Mouse (Mus musculus): ENCODE results near the gene Ube2j1. TPM values are rescaled to one million over a fixed set of nuclear protein-coding genes. Genes with fewer than 3 reads are reported as not detected.

Gene Ube2j1
- polyA plus RNA-seq, 1 experiment from 2014 or later: 42.2 TPM

DNA sequence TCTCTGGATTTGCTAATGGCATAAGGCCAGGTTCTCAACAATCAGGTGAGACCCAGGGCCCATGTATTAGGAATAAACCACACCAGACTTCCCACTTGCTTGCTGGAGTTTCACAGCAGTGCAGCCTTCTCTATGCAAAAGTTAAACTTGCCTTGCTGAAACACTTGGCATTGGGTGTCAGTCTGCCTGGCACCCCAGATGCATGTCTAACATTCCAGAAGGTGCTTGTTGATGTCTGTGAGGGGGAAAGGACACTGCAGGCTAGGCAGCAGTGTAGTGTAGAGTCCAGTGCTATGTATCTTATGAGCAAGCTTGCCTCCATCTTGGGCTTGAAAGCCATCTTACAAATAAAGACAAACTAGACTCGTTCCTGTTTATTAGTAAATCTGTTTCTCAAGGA lies 25.1 kb downstream of the Ube2j1 start:
- no peak for DNase-seq (ENCODE audit: low spot score)
- 80% methylated on average over 1 of the region's 1 CpGs for WGBS

DNA sequence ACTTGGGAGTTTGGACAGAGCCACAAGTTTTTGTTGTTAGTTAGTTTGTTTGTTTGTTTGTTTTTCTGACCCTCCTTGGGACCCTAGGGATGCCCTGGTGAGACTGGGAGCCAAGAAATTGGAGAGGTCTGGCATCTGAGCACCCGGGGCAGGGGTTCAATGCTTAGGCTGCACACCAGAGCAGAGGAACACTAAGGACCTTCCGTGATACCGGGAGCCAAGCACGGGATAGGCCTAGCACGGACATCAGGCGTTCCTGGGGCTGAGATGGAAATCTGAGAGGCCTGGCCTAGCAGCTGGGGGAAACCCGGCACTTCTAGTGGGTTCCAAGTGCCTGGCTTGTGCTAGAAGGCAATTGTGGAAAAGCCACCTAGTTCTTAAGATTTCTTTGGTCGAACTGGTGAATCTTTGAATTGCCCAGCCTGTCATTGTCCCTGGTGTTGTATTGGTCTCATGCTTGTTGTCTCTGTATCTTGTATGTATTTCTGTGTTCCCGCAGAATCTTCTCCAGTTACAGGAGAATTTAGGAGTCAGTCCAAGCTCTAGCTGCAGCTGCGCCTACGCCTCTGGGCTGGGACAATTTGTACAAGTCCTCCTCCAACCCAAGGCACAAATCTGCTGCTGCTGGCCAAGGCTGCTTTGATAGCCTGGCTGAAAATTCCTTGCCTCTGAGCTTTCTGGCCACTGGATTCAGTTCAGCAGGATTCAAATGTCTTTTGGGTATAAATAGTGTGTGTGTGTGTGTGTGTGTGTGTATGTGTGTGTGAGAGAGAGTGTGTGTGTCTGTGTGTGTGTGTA lies 26.9 kb downstream of the Ube2j1 start:
- H3K27ac ChIP-seq (replicated peaks; ENCODE audit: low read depth, low read length): no peak overlapping the region
- no peaks in the 10 kb centered on the region for H3K4me1 ChIP-seq (ENCODE audit: control insufficient read depth, insufficient read depth, low read length)

More for the DNA sequence above, 25.1 kb downstream of the Ube2j1 start:
- Histone ChIP-seq H3K9me3 (ENCODE audit: control insufficient read depth, low read length) (no peaks in the 10 kb centered on the region), H3K4me1 (ENCODE audit: control insufficient read depth, insufficient read depth, low read length) (no peaks in the 10 kb centered on the region), H3K9ac (ENCODE audit: low read length) (no peak overlapping the region), H3K4me3 (ENCODE audit: low read depth, low read length) (no peak overlapping the region), H3K27me3 (ENCODE audit: control insufficient read depth, insufficient read depth, low read length) (no peaks in the 10 kb centered on the region), H3K36me3 (ENCODE audit: control insufficient read depth, insufficient read depth, low read length) (no peaks in the 10 kb centered on the region), H3K27ac (replicated peaks; ENCODE audit: low read depth, low read length) (no peak overlapping the region), H3K4me2 (ENCODE audit: low read depth, severe bottlenecking) (no peak overlapping the region)
- no peak for ATAC-seq (ENCODE audit: insufficient number of reproducible peaks, low FRiP score, low TSS enrichment, low read depth)

DNA sequence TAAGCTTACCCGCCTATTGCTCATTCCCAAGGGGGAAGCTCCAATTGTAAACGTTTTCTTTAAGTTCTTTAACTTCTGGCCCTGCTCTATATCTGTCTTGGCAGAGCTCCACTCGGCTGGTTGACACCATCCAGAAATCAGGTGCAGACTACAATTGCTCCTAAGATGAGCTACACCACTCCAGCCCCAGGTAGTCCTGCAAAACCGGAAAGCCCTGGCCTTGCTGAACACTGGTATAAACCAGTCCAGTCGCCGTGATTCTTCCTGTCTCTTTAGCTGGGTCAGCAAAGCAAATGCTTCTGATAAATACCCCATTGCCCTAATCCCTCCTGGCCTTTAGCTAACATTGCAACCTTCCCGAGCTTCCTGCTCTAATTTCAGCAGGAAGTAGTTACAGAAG lies 29.9 kb downstream of the Ube2j1 start:
- no peaks in the 10 kb centered on the region for H3K4me1 ChIP-seq (ENCODE audit: control insufficient read depth, insufficient read depth, low read length)
- no peak for DNase-seq (ENCODE audit: low spot score)
- WGBS: 51% methylated on average over 7 of the region's 7 CpGs
- no peak overlapping the region for H3K4me2 ChIP-seq (ENCODE audit: low read depth, severe bottlenecking)
- H3K27me3 ChIP-seq (ENCODE audit: control insufficient read depth, insufficient read depth, low read length): no peaks in the 10 kb centered on the region
- no peak overlapping the region for H3K4me3 ChIP-seq (ENCODE audit: low read depth, low read length)
- H3K27ac ChIP-seq (replicated peaks; ENCODE audit: low read depth, low read length): no peak overlapping the region
- no peak for ATAC-seq (ENCODE audit: insufficient number of reproducible peaks, low FRiP score, low TSS enrichment, low read depth)
- H3K36me3 ChIP-seq (ENCODE audit: control insufficient read depth, insufficient read depth, low read length): no peaks in the 10 kb centered on the region
- H3K9me3 ChIP-seq (ENCODE audit: control insufficient read depth, low read length): no peaks in the 10 kb centered on the region
- no peak overlapping the region for H3K9ac ChIP-seq (ENCODE audit: low read length)

More for the DNA sequence above, 26.9 kb downstream of the Ube2j1 start:
- Histone ChIP-seq H3K9ac (ENCODE audit: low read length) (no peak overlapping the region), H3K36me3 (ENCODE audit: control insufficient read depth, insufficient read depth, low read length) (no peaks in the 10 kb centered on the region), H3K4me3 (ENCODE audit: low read depth, low read length) (no peak overlapping the region), H3K9me3 (ENCODE audit: control insufficient read depth, low read length) (no peaks in the 10 kb centered on the region), H3K27me3 (ENCODE audit: control insufficient read depth, insufficient read depth, low read length) (no peaks in the 10 kb centered on the region), H3K4me2 (ENCODE audit: low read depth, severe bottlenecking) (no peak overlapping the region)
- DNase-seq (ENCODE audit: low spot score) (no peak), ATAC-seq (ENCODE audit: insufficient number of reproducible peaks, low FRiP score, low TSS enrichment, low read depth) (no peak)
- 66% methylated on average over 11 of the region's 11 CpGs for WGBS

DNA sequence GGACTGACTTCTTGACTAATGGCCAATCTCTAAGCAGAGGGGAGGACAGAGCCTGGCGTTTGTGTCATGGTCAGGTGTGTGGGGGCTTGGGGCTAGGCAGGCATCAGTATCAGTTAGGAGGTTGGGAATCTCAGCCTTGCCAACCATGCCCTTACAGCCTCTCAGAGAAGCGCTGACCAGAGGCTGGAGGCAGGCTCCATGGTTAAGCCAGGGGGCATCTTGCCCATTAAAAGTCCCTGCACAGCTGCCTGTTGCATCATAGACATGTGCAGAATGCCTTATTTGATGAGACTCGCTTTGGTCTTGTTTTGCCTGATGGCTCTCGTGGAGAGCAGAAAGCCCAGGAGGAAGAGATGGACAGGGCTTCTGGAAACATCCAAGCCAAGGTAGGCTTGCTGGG lies 31.8 kb downstream of the Ube2j1 start, which contains the start of gene Gabrr2:
TSS of gene Gabrr2 (plus strand) at position 19 of the 400 bp plus-strand sequence.
- DNase-seq (ENCODE audit: low spot score) (no peak), ATAC-seq (ENCODE audit: insufficient number of reproducible peaks, low FRiP score, low TSS enrichment, low read depth) (no peak)
- Histone ChIP-seq H3K4me1 (ENCODE audit: control insufficient read depth, insufficient read depth, low read length) (no peaks in the 10 kb centered on the region), H3K27me3 (ENCODE audit: control insufficient read depth, insufficient read depth, low read length) (no peaks in the 10 kb centered on the region), H3K4me2 (ENCODE audit: low read depth, severe bottlenecking) (no peak within 1 kb of the TSS), H3K4me3 (ENCODE audit: low read depth, low read length) (no peak within 1 kb of the TSS), H3K36me3 (ENCODE audit: control insufficient read depth, insufficient read depth, low read length) (no peaks in the 10 kb centered on the region), H3K27ac (replicated peaks; ENCODE audit: low read depth, low read length) (no peak within 1 kb of the TSS), H3K9me3 (ENCODE audit: control insufficient read depth, low read length) (no peaks in the 10 kb centered on the region), H3K9ac (ENCODE audit: low read length) (no peak within 1 kb of the TSS)
- WGBS: 86% methylated on average over 4 of the region's 4 CpGs

DNA sequence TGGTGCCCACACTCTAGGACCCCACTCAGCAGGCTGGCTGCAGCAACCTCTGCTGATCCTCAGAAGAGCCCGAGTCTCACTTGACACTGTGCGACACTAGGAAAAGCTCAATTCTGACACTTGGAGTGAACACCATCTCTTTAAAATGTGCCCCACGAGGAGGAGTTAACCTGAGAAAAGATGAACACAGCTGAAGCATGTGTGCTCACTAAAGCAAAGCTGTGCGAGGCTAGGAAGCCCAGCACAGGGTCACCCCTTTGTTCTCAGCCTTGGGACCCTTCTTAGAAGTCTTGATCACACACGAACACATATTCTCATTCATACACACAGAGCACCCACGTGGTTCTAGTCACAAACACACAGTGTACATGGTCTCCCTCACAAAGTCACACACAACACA lies 33.8 kb downstream of the Ube2j1 start:
- no peaks in the 10 kb centered on the region for H3K36me3 ChIP-seq (ENCODE audit: control insufficient read depth, insufficient read depth, low read length)
- DNase-seq (ENCODE audit: low spot score) (no peak), ATAC-seq (ENCODE audit: insufficient number of reproducible peaks, low FRiP score, low TSS enrichment, low read depth) (no peak)
- H3K9me3 ChIP-seq (ENCODE audit: control insufficient read depth, low read length): no peaks in the 10 kb centered on the region
- H3K27me3 ChIP-seq (ENCODE audit: control insufficient read depth, insufficient read depth, low read length): no peaks in the 10 kb centered on the region
- H3K4me3 ChIP-seq (ENCODE audit: low read depth, low read length): no peak overlapping the region
- no peak overlapping the region for H3K27ac ChIP-seq (replicated peaks; ENCODE audit: low read depth, low read length)
- no peak overlapping the region for H3K9ac ChIP-seq (ENCODE audit: low read length)
- 80% methylated on average over 6 of the region's 6 CpGs for WGBS
- H3K4me2 ChIP-seq (ENCODE audit: low read depth, severe bottlenecking): no peak overlapping the region
- H3K4me1 ChIP-seq (ENCODE audit: control insufficient read depth, insufficient read depth, low read length): no peaks in the 10 kb centered on the region

DNA sequence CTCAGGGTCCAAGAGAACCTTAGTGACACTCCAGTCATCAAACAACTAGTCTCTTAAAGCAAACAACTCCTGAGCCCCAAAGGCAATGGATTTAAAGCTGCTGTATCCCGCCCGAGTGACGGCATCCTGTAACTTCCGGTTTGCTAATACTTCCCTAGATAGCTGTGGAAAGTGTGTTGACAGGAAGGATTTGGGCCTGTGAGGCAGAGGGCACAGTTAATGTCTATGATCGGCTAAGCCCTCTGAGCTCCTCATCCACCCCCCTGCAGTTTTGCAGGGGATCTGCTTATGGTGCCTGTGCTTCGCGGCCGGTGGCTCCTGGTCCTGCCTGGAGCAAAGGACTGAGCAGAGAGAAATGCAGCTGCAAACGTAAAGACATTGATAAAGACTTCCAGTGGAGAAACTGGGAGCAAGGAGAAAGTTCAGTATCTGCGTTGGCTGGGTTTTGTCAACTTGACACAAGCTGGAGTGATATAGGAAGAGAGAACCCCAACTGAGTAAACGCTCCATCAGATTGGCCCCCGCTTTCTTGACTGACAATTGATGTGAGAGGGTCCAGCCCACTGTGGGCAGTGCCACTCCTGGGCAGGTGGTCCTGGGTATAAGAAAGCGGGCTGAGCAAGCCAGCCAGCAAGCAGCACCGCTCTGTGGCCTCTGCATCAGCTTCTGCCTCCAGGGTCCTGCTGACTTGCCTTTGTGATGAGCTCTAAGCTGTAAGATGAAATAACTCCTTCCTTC lies 35.2 kb downstream of the Ube2j1 start:
- H3K4me2 ChIP-seq (ENCODE audit: low read depth, severe bottlenecking): no peak overlapping the region
- H3K4me3 ChIP-seq (ENCODE audit: low read depth, low read length): no peak overlapping the region
- no peak overlapping the region for H3K9ac ChIP-seq (ENCODE audit: low read length)
- no peak for DNase-seq (ENCODE audit: low spot score)
- no peak for ATAC-seq (ENCODE audit: insufficient number of reproducible peaks, low FRiP score, low TSS enrichment, low read depth)
- no peaks in the 10 kb centered on the region for H3K36me3 ChIP-seq (ENCODE audit: control insufficient read depth, insufficient read depth, low read length)
- H3K4me1 ChIP-seq (ENCODE audit: control insufficient read depth, insufficient read depth, low read length): no peaks in the 10 kb centered on the region
- H3K9me3 ChIP-seq (ENCODE audit: control insufficient read depth, low read length): no peaks in the 10 kb centered on the region
- WGBS: 65% methylated on average over 14 of the region's 14 CpGs
- no peaks in the 10 kb centered on the region for H3K27me3 ChIP-seq (ENCODE audit: control insufficient read depth, insufficient read depth, low read length)
- no peak overlapping the region for H3K27ac ChIP-seq (replicated peaks; ENCODE audit: low read depth, low read length)

DNA sequence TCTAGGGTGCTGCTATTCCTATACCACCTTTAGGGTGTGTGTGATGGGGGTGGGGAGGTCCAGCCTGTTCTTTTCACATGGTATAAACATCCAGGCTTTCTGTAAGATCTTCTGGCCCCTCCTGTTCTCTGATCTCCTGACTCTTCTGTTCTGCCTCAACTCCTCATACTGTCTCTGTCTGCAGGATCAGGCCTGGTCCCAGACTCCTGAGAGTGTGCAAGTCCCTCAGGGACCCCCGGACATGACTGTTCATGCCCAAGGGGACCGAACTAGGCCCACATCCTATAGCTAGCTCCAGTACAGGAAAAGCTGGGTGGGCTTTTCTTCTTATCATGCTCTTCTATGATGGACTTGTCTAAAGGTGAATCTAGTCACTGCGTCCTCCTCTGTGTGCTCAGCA lies 36.1 kb downstream of the Ube2j1 start:
- Histone ChIP-seq H3K27me3 (ENCODE audit: control insufficient read depth, insufficient read depth, low read length) (no peaks in the 10 kb centered on the region), H3K27ac (replicated peaks; ENCODE audit: low read depth, low read length) (no peak overlapping the region), H3K9ac (ENCODE audit: low read length) (no peak overlapping the region), H3K4me2 (ENCODE audit: low read depth, severe bottlenecking) (no peak overlapping the region), H3K4me1 (ENCODE audit: control insufficient read depth, insufficient read depth, low read length) (no peaks in the 10 kb centered on the region), H3K9me3 (ENCODE audit: control insufficient read depth, low read length) (no peaks in the 10 kb centered on the region), H3K4me3 (ENCODE audit: low read depth, low read length) (no peak overlapping the region), H3K36me3 (ENCODE audit: control insufficient read depth, insufficient read depth, low read length) (no peaks in the 10 kb centered on the region)
- ATAC-seq (ENCODE audit: insufficient number of reproducible peaks, low FRiP score, low TSS enrichment, low read depth) (no peak), DNase-seq (ENCODE audit: low spot score) (no peak)
- 93% methylated on average over 3 of the region's 3 CpGs for WGBS

DNA sequence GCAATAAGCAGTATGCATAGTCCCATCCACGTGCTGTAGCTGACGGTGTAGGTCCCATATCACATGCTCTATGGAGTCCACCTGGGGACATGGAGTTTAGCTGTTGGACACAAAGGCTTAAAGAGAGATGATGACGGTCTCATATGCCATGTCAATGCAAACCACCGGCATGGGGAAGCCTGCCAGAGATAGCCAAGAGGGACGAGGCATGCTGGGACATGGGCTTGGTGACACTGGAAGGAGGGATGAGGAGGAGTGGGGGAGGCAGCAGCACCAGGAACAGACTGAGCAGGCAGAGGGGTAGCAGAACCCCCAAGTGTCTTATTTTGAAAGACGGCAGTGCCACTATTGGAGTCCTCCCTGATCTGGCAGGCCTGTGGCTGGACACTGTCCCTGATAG lies 36.6 kb downstream of the Ube2j1 start:
- no peaks in the 10 kb centered on the region for H3K27me3 ChIP-seq (ENCODE audit: control insufficient read depth, insufficient read depth, low read length)
- no peak overlapping the region for H3K4me2 ChIP-seq (ENCODE audit: low read depth, severe bottlenecking)
- no peaks in the 10 kb centered on the region for H3K9me3 ChIP-seq (ENCODE audit: control insufficient read depth, low read length)
- no peaks in the 10 kb centered on the region for H3K4me1 ChIP-seq (ENCODE audit: control insufficient read depth, insufficient read depth, low read length)
- ATAC-seq (ENCODE audit: insufficient number of reproducible peaks, low FRiP score, low TSS enrichment, low read depth) (no peak), DNase-seq (ENCODE audit: low spot score) (no peak)
- 93% methylated on average over 6 of the region's 6 CpGs for WGBS
- no peak overlapping the region for H3K27ac ChIP-seq (replicated peaks; ENCODE audit: low read depth, low read length)
- no peak overlapping the region for H3K9ac ChIP-seq (ENCODE audit: low read length)
- H3K4me3 ChIP-seq (ENCODE audit: low read depth, low read length): no peak overlapping the region
- H3K36me3 ChIP-seq (ENCODE audit: control insufficient read depth, insufficient read depth, low read length): no peaks in the 10 kb centered on the region
